Mouse (Mus musculus) testis, adult 2 months (tissue): ENCODE measurements around the gene Hdac9. TPM values are rescaled to one million over a fixed set of nuclear protein-coding genes. Genes with fewer than 3 reads are reported as not detected.

Experiments
- H3K27ac ChIP-seq: fragments of 200-500 bp; 2 replicates; pipeline ENCODE4 v1.5.1; 2012; ENCODE audit warnings: low read depth, low read length; ENCODE audit not compliant: control insufficient read depth, insufficient read depth
- H3K27me3 ChIP-seq: fragments of 200-500 bp; 2 replicates; pipeline ENCODE4 v1.6.1; 2012; ENCODE audit warnings: mild to moderate bottlenecking, low read length, moderate library complexity; ENCODE audit not compliant: control insufficient read depth, insufficient read depth
- H3K36me3 ChIP-seq: fragments of 200-500 bp; 2 replicates; pipeline ENCODE4 v1.6.1; 2012; ENCODE audit warnings: mild to moderate bottlenecking, low read length; ENCODE audit not compliant: control insufficient read depth, insufficient read depth
- H3K4me1 ChIP-seq: fragments of 200-500 bp; 2 replicates; pipeline ENCODE4 v1.6.1; 2012; ENCODE audit warnings: low read length; ENCODE audit not compliant: control insufficient read depth, insufficient read depth
- H3K4me3 ChIP-seq: fragments of 200-500 bp; 2 replicates; pipeline ENCODE4 v1.5.1; 2012; ENCODE audit warnings: low read depth, mild to moderate bottlenecking, low read length, moderate library complexity, mixed read lengths; ENCODE audit not compliant: control insufficient read depth
- CTCF ChIP-seq: fragments of 200-500 bp; IDR thresholded peaks from 2 replicates; pipeline ENCODE4 v1.5.1; 2012; ENCODE audit warnings: low read depth, mild to moderate bottlenecking, inconsistent platforms, low read length, moderate library complexity; ENCODE audit not compliant: control insufficient read depth, insufficient read depth, insufficient replicate concordance
- POLR2A ChIP-seq: fragments of 200-500 bp; IDR thresholded peaks from 2 replicates; pipeline ENCODE4 v1.6.1; 2012; ENCODE audit warnings: low read depth, mild to moderate bottlenecking, inconsistent platforms, low read length, moderate library complexity; ENCODE audit not compliant: control insufficient read depth
- polyA plus RNA-seq: library from polyadenylated mRNA; depleted of rRNA; stranded (reverse); fragments of >200 nt; gene quantifications from 2 replicates; pipeline ENCODE4 v1.2.3, GENCODE M21; 2012

The Hdac9 gene
- polyA plus RNA-seq, 1 experiment, result 2.9 TPM

DNA sequence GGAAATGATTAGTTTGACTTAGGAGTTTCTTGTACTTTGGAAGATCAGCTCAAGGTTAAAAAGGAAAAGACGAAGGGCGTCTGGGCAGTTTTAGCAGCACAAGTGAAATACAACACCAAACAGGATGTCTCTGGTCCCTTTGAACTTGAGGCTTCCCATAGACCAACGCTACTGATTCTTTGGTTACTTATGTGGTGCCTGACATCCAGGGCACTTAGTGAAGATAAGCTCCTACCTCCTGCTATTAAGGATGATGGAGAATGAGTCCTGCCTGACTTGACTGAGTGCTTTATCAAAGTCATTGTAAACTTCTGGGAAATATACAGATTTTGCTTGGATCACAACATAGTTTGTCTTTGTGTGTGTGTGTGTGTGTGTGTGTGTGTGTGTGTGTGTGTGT, 765.6 kb downstream of the Hdac9 start:
- H3K27ac ChIP-seq, result no peak overlapping the region

DNA sequence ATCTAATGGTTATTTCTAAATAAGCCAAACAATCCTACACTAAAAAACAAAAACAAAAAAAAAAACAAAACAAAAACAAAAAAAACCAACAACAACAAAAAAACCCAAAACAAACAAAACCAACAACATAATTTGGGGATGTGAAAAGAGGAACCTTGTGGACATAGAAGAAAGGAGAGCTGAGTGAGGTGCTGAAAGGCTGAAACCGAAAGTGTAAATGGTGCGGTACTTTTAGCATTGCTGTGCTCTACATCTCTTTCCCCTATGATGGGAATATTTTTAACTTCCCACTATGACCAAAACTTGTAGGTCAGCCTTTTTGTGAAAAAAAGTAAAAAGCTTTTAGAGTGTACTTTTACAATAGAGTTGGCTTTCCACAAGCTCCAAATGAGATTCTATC, 774.2 kb downstream of the Hdac9 start:
- no peak overlapping the region for H3K4me3 ChIP-seq
- H3K27ac ChIP-seq, result no peak overlapping the region
- H3K27me3 ChIP-seq, result no peaks in the 10 kb centered on the region
- H3K36me3 ChIP-seq, result no peaks in the 10 kb centered on the region
- no peak for TF ChIP-seq CTCF
- no peaks in the 10 kb centered on the region for H3K4me1 ChIP-seq

More for the DNA sequence above, 765.6 kb downstream of the Hdac9 start:
- no peaks in the 10 kb centered on the region for H3K27me3 ChIP-seq
- TF ChIP-seq POLR2A, result no peak
- no peak for TF ChIP-seq CTCF
- H3K4me1 ChIP-seq, result no peaks in the 10 kb centered on the region
- no peaks in the 10 kb centered on the region for H3K36me3 ChIP-seq
- no peak overlapping the region for H3K4me3 ChIP-seq

DNA sequence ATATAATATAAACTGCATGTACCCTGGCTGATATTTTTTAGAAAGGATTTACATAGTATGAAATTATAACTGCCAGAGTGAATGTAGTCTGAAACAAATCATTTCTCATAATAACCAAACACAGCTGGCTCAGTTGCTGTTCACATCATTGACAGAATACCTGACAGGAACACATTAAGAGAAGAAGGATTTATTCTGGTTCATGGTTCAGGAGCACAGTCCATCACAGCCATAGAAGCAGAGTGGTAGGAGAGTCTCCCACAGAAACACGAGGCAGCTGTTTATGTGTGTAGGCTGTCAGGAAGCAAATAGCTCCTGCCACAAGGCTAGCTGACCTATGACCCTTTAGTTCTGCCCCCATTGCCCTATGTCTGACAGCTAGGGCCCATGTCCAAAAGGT, 803.6 kb downstream of the Hdac9 start:
- no peaks in the 10 kb centered on the region for H3K36me3 ChIP-seq
- no peaks in the 10 kb centered on the region for H3K27me3 ChIP-seq
- TF ChIP-seq POLR2A (no peak), CTCF (no peak)
- no peaks in the 10 kb centered on the region for H3K4me1 ChIP-seq
- H3K4me3 ChIP-seq, result no peak overlapping the region
- H3K27ac ChIP-seq, result no peak overlapping the region

DNA sequence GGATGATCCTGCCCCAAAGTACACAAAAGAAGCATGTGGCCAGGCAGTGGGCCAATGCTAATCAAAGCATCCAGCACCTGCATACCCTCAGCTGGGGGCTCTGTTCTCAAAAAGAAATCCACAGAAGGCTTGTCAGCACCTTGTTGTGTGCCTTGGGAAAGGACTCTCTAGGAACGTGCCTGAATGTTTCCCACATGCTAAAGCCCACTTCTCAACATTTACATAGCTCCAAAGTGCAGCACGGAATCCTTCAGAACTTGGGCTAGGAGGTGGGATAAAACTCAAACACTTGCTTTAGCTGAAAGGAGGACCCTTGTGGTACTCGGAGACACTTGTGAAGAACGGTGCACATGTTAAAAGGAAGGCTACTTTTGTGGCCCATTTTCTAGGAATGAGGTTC, 823.9 kb downstream of the Hdac9 start:
- Histone ChIP-seq H3K4me1 (no peaks in the 10 kb centered on the region), H3K36me3 (no peaks in the 10 kb centered on the region), H3K27ac (no peak overlapping the region), H3K4me3 (no peak overlapping the region), H3K27me3 (no peaks in the 10 kb centered on the region)
- no peak for TF ChIP-seq CTCF
- no peak for TF ChIP-seq POLR2A

GRCm38 (mm10) chr12:34091851-34092250, 825.0 kb downstream of the Hdac9 start:
- no peak overlapping the region for H3K27ac ChIP-seq
- no peaks in the 10 kb centered on the region for H3K4me1 ChIP-seq
- no peaks in the 10 kb centered on the region for H3K27me3 ChIP-seq
- no peak for TF ChIP-seq CTCF
- no peak for TF ChIP-seq POLR2A
- no peak overlapping the region for H3K4me3 ChIP-seq
- H3K36me3 ChIP-seq, result no peaks in the 10 kb centered on the region

GRCm38 (mm10) chr12:34087292-34087942, 829.5 kb downstream of the Hdac9 start:
- no peaks in the 10 kb centered on the region for H3K36me3 ChIP-seq
- no peak overlapping the region for H3K4me3 ChIP-seq
- TF ChIP-seq POLR2A, result no peak
- TF ChIP-seq CTCF, result no peak

GRCm38 (mm10) chr12:34076981-34077380, 839.9 kb downstream of the Hdac9 start:
- Histone ChIP-seq H3K4me3 (no peak overlapping the region), H3K27me3 (no peaks in the 10 kb centered on the region), H3K4me1 (no peaks in the 10 kb centered on the region), H3K27ac (no peak overlapping the region), H3K36me3 (no peaks in the 10 kb centered on the region)
- no peak for TF ChIP-seq CTCF
- TF ChIP-seq POLR2A, result no peak

More at GRCm38 (mm10) chr12:34087292-34087942, 829.5 kb downstream of the Hdac9 start:
- H3K27me3 ChIP-seq, result no peaks in the 10 kb centered on the region
- H3K4me1 ChIP-seq, result no peaks in the 10 kb centered on the region
- no peak overlapping the region for H3K27ac ChIP-seq
